8 mouse cellular contexts compared by ENCODE assay signal in the genomic region with DNA sequence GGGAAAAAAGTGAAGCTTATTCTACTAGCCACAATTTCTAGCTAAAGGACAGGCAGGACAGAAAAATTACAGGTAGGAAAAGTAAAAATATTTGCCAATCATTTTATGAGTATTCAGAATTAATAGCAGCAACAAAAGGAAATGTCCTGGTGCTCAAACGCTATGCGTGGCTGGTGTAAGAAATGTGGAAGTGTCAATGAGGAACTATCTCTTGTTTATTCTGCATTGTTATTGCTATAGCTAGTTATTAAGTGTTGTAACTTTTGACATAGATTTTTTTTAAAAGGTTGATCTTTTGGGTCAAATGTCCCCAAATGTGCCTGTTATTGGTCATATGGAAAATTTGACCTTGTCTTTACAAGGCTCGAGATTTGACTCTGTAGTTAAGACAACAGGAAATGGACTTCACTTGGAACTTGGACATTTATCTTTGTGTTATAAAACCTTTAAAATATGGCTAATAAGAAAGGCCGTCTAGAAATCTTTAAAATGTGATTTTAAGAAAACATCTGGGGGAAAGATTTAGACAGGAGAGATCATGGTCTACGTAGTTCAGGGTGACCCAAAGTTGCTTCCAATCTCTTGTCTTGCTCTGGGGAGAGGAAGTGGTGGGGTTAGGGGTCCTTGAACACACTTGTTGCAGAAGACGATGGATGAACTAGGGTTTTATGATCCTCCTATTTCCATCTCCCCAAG. TPM values are rescaled to one million over a fixed set of nuclear protein-coding genes. Genes with fewer than 3 reads are reported as not detected.
DNase-seq lines count a peak whose midpoint lies in the region; ATAC-seq and TF ChIP-seq lines count a peak whose summit lies in the region.

No protein-coding gene starts in this region.

- DNase-seq in lung, postnatal 0 days (ENCODE audit: low spot score), result peak; percentile 30
- no peak for DNase-seq in lung, adult 2 months
- DNase-seq in spleen, postnatal 4 days (ENCODE audit: low spot score in 2 of 2), result no peak
- no peak for DNase-seq in adrenal gland, adult 8-10 months

- TF ChIP-seq CTCF in lung, postnatal 0 days (IDR thresholded peaks at IDR 0.05), result no peak
- no peak for TF ChIP-seq CTCF in lung, adult 2 months (IDR thresholded peaks at IDR 0.05; ENCODE audit: insufficient read depth, low read length)

- no peak for TF ChIP-seq EP300 in lung, postnatal 0 days (IDR thresholded peaks at IDR 0.05)

- H3K27ac ChIP-seq in lung, postnatal 0 days (ENCODE audit: low read length), result no peak overlapping the region
- H3K27ac ChIP-seq in intestine, embryonic 16.5 days (ENCODE audit: low read length), result no peak overlapping the region
- no peak overlapping the region for H3K27ac ChIP-seq in midbrain, embryonic 15.5 days

- no peak overlapping the region for H3K4me2 ChIP-seq in lung, postnatal 0 days (replicated peaks; ENCODE audit: low read depth, low read length)
- no peak overlapping the region for H3K4me2 ChIP-seq in intestine, embryonic 16.5 days (ENCODE audit: low read depth, low read length)
- H3K4me2 ChIP-seq in midbrain, embryonic 15.5 days, result no peak overlapping the region

- ATAC-seq in erythroblast, adult 5-6 weeks (replicated peaks; ENCODE audit: low FRiP score, poor library complexity, severe bottlenecking), result no peak
- no peak for ATAC-seq in lung, postnatal 0 days
- peak; percentile 11; the same call in 1 of the 2 replicates for ATAC-seq in intestine, embryonic 16.5 days
- ATAC-seq in midbrain, embryonic 15.5 days (replicated peaks), result peak; percentile 41

- H3K9ac ChIP-seq in lung, postnatal 0 days (replicated peaks; ENCODE audit: low read depth), result no peak overlapping the region
- no peak overlapping the region for H3K9ac ChIP-seq in intestine, embryonic 16.5 days (ENCODE audit: low read depth, low read length)
- no peak overlapping the region for H3K9ac ChIP-seq in midbrain, embryonic 15.5 days

- TF ChIP-seq POLR2A in lung, adult 2 months (IDR thresholded peaks at IDR 0.05; ENCODE audit: borderline replicate concordance, extremely low read depth, low read depth, low read length), result no peak

- no peaks in the 10 kb centered on the region for H3K36me3 ChIP-seq in erythroblast, embryonic 14.5 days (ENCODE audit: control insufficient read depth)
- no peaks in the 10 kb centered on the region for H3K36me3 ChIP-seq in lung, postnatal 0 days (ENCODE audit: insufficient read depth, low read length)
- H3K36me3 ChIP-seq in intestine, embryonic 16.5 days (ENCODE audit: control insufficient read depth, insufficient read depth, low read length), result no peaks in the 10 kb centered on the region
- no peaks in the 10 kb centered on the region for H3K36me3 ChIP-seq in midbrain, embryonic 15.5 days (replicated peaks)

- H3K4me1 ChIP-seq in erythroblast, embryonic 14.5 days (ENCODE audit: control insufficient read depth), result peaks cover 13% of the 10 kb centered on the region
- 0 out of 2 replicates have a peak, but pooled peaks cover 4% of the 10 kb centered on the region for H3K4me1 ChIP-seq in lung, postnatal 0 days (ENCODE audit: insufficient read depth, low read depth, low read length)
- H3K4me1 ChIP-seq in lung, adult 2 months (ENCODE audit: control insufficient read depth, insufficient read depth, low read length), result no peaks in the 10 kb centered on the region; the same call in 1 of the 2 replicates
- H3K4me1 ChIP-seq in intestine, embryonic 16.5 days (ENCODE audit: control insufficient read depth, insufficient read depth, low read length), result no peaks in the 10 kb centered on the region
- peaks cover 7% of the 10 kb centered on the region for H3K4me1 ChIP-seq in midbrain, embryonic 15.5 days

- no peaks in the 10 kb centered on the region for H3K9me3 ChIP-seq in erythroblast, embryonic 14.5 days (ENCODE audit: control insufficient read depth, low read length)
- H3K9me3 ChIP-seq in lung, postnatal 0 days (ENCODE audit: low read length), result no peaks in the 10 kb centered on the region
- no peaks in the 10 kb centered on the region for H3K9me3 ChIP-seq in intestine, embryonic 16.5 days (ENCODE audit: control insufficient read depth, low read length)
- no peaks in the 10 kb centered on the region for H3K9me3 ChIP-seq in midbrain, embryonic 15.5 days

- 64% methylated on average over 6 of the region's 6 CpGs for WGBS in lung, postnatal 0 days
- WGBS in lung, adult 2 months, result 52% methylated on average over 6 of the region's 6 CpGs
- WGBS in intestine, embryonic 16.5 days, result 75% methylated on average over 6 of the region's 6 CpGs
- 82% methylated on average over 6 of the region's 6 CpGs for WGBS in midbrain, embryonic 15.5 days

- H3K27me3 ChIP-seq in erythroblast, embryonic 14.5 days (ENCODE audit: control insufficient read depth), result peaks cover 5% of the 10 kb centered on the region
- no peaks in the 10 kb centered on the region for H3K27me3 ChIP-seq in lung, postnatal 0 days (replicated peaks; ENCODE audit: insufficient read depth, low read length)
- H3K27me3 ChIP-seq in intestine, embryonic 16.5 days (replicated peaks; ENCODE audit: control insufficient read depth, insufficient read depth, low read length), result no peaks in the 10 kb centered on the region
- H3K27me3 ChIP-seq in midbrain, embryonic 15.5 days (replicated peaks), result no peaks in the 10 kb centered on the region; the same call in 1 of the 2 replicates

- peak overlapping the region; percentile 80 for H3K4me3 ChIP-seq in erythroblast, embryonic 14.5 days (replicated peaks)
- no peak overlapping the region; the same call in 1 of the 2 replicates for H3K4me3 ChIP-seq in lung, postnatal 0 days (ENCODE audit: low read depth, low read length)
- no peak overlapping the region for H3K4me3 ChIP-seq in lung, adult 2 months (replicated peaks; ENCODE audit: extremely low read depth, low read depth, low read length)
- no peak overlapping the region for H3K4me3 ChIP-seq in intestine, embryonic 16.5 days (ENCODE audit: low read length)
- H3K4me3 ChIP-seq in midbrain, embryonic 15.5 days, result no peak overlapping the region

RNA-seq across cellular contexts. Expression of gene Rab29, which starts 0.6 kb away (rescaled TPM):
- 0.15 and 0.17 TPM in 2 replicates for polyA plus RNA-seq in erythroblast, embryonic 14.5 days (2012)
- total RNA-seq in erythroblast, adult 5-6 weeks (2015; ENCODE audit: low replicate concordance), result 9.0 and 11.3 TPM in 2 replicates
- 5.2 and 14.2 TPM in 2 replicates for total RNA-seq in erythroblast, adult 5-6 weeks (2017; ENCODE audit: low replicate concordance)
- polyA plus RNA-seq in lung, postnatal 0 days (2015; fragmentation: Nextera tagmentation; extraction: Ambion mirVana), result 23.1 and 26.3 TPM in 2 replicates
- polyA plus RNA-seq in lung, adult 2 months (2012; rRNA removed), result 22.2 and 31.5 TPM in 2 replicates
- polyA plus RNA-seq in intestine, embryonic 16.5 days (2015; fragmentation: Nextera tagmentation; extraction: Ambion mirVana), result 22.4 and 22.7 TPM in 2 replicates
- 7.0 and 7.5 TPM in 2 replicates for polyA plus RNA-seq in midbrain, embryonic 15.5 days (2015; fragmentation: Nextera tagmentation; extraction: Ambion mirVana)
- 10 to 100 TPM; 15.0 to 28.6 (median 22.0) TPM for total RNA-seq in adrenal gland, adult 8-10 months (2022)

RNA-seq across cellular contexts. Expression of gene Slc41a1, which starts 39.2 kb away (rescaled TPM):
- 0.06 and 0.17 TPM in 2 replicates for polyA plus RNA-seq in erythroblast, embryonic 14.5 days (2012)
- total RNA-seq in erythroblast, adult 5-6 weeks (2015; ENCODE audit: low replicate concordance), result 0.96 and 1.3 TPM in 2 replicates
- total RNA-seq in erythroblast, adult 5-6 weeks (2017; ENCODE audit: low replicate concordance), result 0.56 TPM in 1 of 2 replicates, not detected in the other
- polyA plus RNA-seq in lung, postnatal 0 days (2015; fragmentation: Nextera tagmentation; extraction: Ambion mirVana), result 12.1 and 13.1 TPM in 2 replicates
- 48.5 and 61.2 TPM in 2 replicates for polyA plus RNA-seq in lung, adult 2 months (2012; rRNA removed)
- polyA plus RNA-seq in intestine, embryonic 16.5 days (2015; fragmentation: Nextera tagmentation; extraction: Ambion mirVana), result 9.4 and 9.6 TPM in 2 replicates
- polyA plus RNA-seq in midbrain, embryonic 15.5 days (2015; fragmentation: Nextera tagmentation; extraction: Ambion mirVana), result 20.3 and 22.3 TPM in 2 replicates
- total RNA-seq in adrenal gland, adult 8-10 months (2022), result 10 to 100 TPM; 49.1 to 57.2 (median 53.0) TPM

RNA-seq across cellular contexts. Expression of gene Nucks1, which starts 43.9 kb away (rescaled TPM):
- polyA plus RNA-seq in erythroblast, embryonic 14.5 days (2012), result 1.1 and 1.3 TPM in 2 replicates
- 35.0 and 47.6 TPM in 2 replicates for total RNA-seq in erythroblast, adult 5-6 weeks (2015; ENCODE audit: low replicate concordance)
- total RNA-seq in erythroblast, adult 5-6 weeks (2017; ENCODE audit: low replicate concordance), result 77.1 and 83.3 TPM in 2 replicates
- 19.1 and 20.9 TPM in 2 replicates for polyA plus RNA-seq in lung, postnatal 0 days (2015; fragmentation: Nextera tagmentation; extraction: Ambion mirVana)
- polyA plus RNA-seq in lung, adult 2 months (2012; rRNA removed), result 5.6 and 11.3 TPM in 2 replicates
- 44.5 TPM in 2 replicates for polyA plus RNA-seq in intestine, embryonic 16.5 days (2015; fragmentation: Nextera tagmentation; extraction: Ambion mirVana)
- polyA plus RNA-seq in midbrain, embryonic 15.5 days (2015; fragmentation: Nextera tagmentation; extraction: Ambion mirVana), result 44.9 and 49.2 TPM in 2 replicates
- total RNA-seq in adrenal gland, adult 8-10 months (2022), result 100 to 1,000 TPM; 134 to 174 (median 151) TPM

Comparison
In these comparisons a context has a peak if more than half of its experiments do, and no peak if none do; other contexts are left out.
1. ATAC-seq: peak in intestine, embryonic 16.5 days (single experiment) and midbrain, embryonic 15.5 days (single experiment); none in erythroblast, adult 5-6 weeks (single experiment) and lung, postnatal 0 days (single experiment).